Mouse (Mus musculus): ENCODE measurements around the gene Tma7.

Gene Tma7

GRCm38 (mm10) chr9:109082124-109082800 is at the start of gene Tma7, which contains the start of gene Ccdc51:
TSS of gene Tma7 (minus strand) at chr9:109082587.
TSS of gene Ccdc51 (plus strand) at chr9:109082493.
- DNase-seq = peak; percentile 86 to 89

GRCm38 (mm10) chr9:109130076-109130475 is 47.7 kb upstream of the Tma7 start:
- no peak for DNase-seq

GRCm38 (mm10) chr9:109128211-109128610 is 45.8 kb upstream of the Tma7 start:
- peak; percentile 30 to 66 for DNase-seq

- no peak for DNase-seq
These were observed 44.7 kb upstream of the Tma7 start for GRCm38 (mm10) chr9:109127076-109127475.

- no peak for DNase-seq
These were observed 43.1 kb upstream of the Tma7 start for GRCm38 (mm10) chr9:109125481-109125880.

GRCm38 (mm10) chr9:109125043-109125442 is 42.7 kb upstream of the Tma7 start:
- DNase-seq = no peak

GRCm38 (mm10) chr9:109124164-109124563 is 41.8 kb upstream of the Tma7 start:
- DNase-seq = no peak

GRCm38 (mm10) chr9:109123266-109123665 is 40.9 kb upstream of the Tma7 start:
- DNase-seq = peak in 1 of 2 experiments; percentile 37

- DNase-seq = peak; percentile 54 to 61
These were observed 40.2 kb upstream of the Tma7 start for GRCm38 (mm10) chr9:109122553-109123085.

- no peak for DNase-seq
These were observed 38.6 kb upstream of the Tma7 start for GRCm38 (mm10) chr9:109120956-109121355.

GRCm38 (mm10) chr9:109119571-109119970 is 37.2 kb upstream of the Tma7 start:
- no peak for DNase-seq

- no peak for DNase-seq
These were observed 35.7 kb upstream of the Tma7 start for GRCm38 (mm10) chr9:109118106-109118505.

GRCm38 (mm10) chr9:109116205-109116604 is 33.8 kb upstream of the Tma7 start:
- no peak for DNase-seq

- DNase-seq = no peak
These were observed 32.5 kb upstream of the Tma7 start for GRCm38 (mm10) chr9:109114871-109115270.

GRCm38 (mm10) chr9:109114276-109114675 is 31.9 kb upstream of the Tma7 start:
- DNase-seq = no peak

GRCm38 (mm10) chr9:109113331-109113730 is 30.9 kb upstream of the Tma7 start:
- no peak for DNase-seq

- no peak for DNase-seq
These were observed 29.2 kb upstream of the Tma7 start for GRCm38 (mm10) chr9:109111591-109111990.

- no peak for DNase-seq
These were observed 28.7 kb upstream of the Tma7 start for GRCm38 (mm10) chr9:109111101-109111500.

GRCm38 (mm10) chr9:109110240-109110639 is 27.9 kb upstream of the Tma7 start:
- no peak for DNase-seq

GRCm38 (mm10) chr9:109107341-109107740 is 25.0 kb upstream of the Tma7 start:
- no peak for DNase-seq

GRCm38 (mm10) chr9:109105648-109106047 is 23.3 kb upstream of the Tma7 start:
- no peak for DNase-seq

- DNase-seq = peak in 1 of 2 experiments; percentile 46
These were observed 22.6 kb upstream of the Tma7 start for GRCm38 (mm10) chr9:109105011-109105410.

- no peak for DNase-seq
These were observed 21.7 kb upstream of the Tma7 start for GRCm38 (mm10) chr9:109104083-109104482.

GRCm38 (mm10) chr9:109103250-109103649 is 20.9 kb upstream of the Tma7 start:
- DNase-seq = no peak

GRCm38 (mm10) chr9:109102541-109102940 is 20.2 kb upstream of the Tma7 start:
- no peak for DNase-seq
